Mouse (Mus musculus): ENCODE data around the gene Tecpr2.

Tecpr2 gene

GRCm38 (mm10) chr12:110977896-110978606 is 89.0 kb downstream of the Tecpr2 start:
- no peak for DNase-seq (ENCODE audit: low read depth, low spot score)

- DNase-seq (ENCODE audit: low read depth, low spot score), result peak; percentile 95
Observed at GRCm38 (mm10) chr12:110978607-110979406, 89.7 kb downstream of the Tecpr2 start, which contains the start of gene Ankrd9. Ankrd9 (minus strand) TSS chr12:110979040.

- no peak for DNase-seq (ENCODE audit: low read depth, low spot score)
Observed at GRCm38 (mm10) chr12:110979808-110980207, 90.7 kb downstream of the Tecpr2 start.

GRCm38 (mm10) chr12:110981736-110982135 is 92.7 kb downstream of the Tecpr2 start:
- no peak for DNase-seq (ENCODE audit: low read depth, low spot score)

DNA sequence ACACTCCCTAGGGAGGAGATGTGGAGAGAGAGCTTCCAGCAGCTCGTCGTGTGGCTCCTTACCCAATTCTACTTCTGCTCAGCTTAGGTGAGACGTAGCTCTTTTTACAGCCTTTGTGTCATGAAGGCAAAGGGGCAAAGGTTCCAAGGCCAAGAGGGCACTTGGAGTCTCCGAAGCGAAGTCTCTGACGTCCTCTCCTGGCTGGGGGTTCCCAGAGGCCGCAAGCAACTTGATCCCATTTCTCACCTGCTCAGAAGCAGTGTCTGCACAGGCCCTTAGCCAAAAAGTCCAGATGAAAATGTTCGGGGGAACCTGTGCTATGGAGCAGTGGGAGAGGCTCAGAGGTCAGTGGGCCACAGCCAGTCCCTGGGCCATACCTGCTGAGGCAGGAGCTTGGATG is 94.0 kb downstream of the Tecpr2 start:
- no peak for DNase-seq (ENCODE audit: low read depth, low spot score)

DNA sequence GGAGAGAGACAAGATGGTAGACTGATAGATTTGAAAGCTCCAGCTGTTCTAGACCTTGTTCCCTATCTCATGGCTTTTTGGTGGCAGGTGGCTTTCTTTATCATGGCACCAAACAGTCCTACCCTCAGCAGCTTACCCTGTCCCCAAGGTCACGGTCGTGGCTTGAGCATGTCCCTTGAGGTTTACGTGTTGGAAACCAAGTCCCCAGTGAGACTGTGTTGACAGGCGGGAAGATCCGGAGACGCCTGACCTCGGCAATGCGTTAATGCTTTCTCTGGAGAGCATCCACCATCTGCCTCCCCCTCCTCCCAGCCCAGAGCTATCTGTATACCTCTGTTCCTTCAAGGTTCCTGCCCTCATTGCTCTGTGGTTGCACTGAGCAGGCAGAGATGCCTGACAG is 94.7 kb downstream of the Tecpr2 start:
- DNase-seq (ENCODE audit: low read depth, low spot score), result no peak

DNA sequence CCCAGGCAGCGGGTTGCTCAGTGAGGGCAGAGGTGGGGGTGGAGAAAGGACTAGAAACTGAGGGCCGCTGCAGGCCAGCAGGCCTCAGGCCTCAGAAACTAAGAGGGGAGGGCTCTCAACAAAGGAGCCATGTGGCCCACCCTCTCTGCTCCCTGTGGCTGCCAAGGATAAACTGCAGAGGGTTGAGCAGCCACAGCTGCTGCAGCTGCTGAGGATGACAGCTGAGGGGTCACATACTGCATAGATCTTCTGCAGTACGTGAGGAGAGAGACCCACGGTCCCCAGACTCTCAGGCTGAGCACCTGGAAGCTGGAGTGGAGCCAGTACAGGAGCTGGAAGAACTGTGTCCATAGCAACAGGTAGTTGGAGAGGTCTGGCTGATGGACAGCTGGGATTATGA is 95.5 kb downstream of the Tecpr2 start:
- DNase-seq (ENCODE audit: low read depth, low spot score), result peak; percentile 25

DNA sequence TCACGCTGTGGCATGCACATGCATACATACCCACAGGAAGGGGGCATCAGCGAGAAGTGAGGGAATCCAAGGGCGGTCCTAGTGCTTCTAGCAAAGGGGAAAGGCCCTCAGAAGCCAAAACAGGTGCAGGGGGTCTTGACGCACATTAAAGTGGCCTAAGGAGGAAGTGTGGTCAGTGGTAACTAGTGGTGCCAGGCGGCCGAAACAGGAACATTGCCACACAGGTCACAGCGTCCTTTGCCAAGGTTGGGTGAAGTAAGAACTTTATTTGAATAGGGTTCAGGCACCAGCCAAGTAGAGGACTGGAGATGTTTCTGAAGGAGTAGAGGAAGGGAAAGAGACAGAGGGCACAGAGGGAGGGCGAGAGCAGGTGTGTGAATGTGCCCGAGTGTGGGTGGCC is 96.1 kb downstream of the Tecpr2 start:
- DNase-seq (ENCODE audit: low read depth, low spot score), result no peak

DNA sequence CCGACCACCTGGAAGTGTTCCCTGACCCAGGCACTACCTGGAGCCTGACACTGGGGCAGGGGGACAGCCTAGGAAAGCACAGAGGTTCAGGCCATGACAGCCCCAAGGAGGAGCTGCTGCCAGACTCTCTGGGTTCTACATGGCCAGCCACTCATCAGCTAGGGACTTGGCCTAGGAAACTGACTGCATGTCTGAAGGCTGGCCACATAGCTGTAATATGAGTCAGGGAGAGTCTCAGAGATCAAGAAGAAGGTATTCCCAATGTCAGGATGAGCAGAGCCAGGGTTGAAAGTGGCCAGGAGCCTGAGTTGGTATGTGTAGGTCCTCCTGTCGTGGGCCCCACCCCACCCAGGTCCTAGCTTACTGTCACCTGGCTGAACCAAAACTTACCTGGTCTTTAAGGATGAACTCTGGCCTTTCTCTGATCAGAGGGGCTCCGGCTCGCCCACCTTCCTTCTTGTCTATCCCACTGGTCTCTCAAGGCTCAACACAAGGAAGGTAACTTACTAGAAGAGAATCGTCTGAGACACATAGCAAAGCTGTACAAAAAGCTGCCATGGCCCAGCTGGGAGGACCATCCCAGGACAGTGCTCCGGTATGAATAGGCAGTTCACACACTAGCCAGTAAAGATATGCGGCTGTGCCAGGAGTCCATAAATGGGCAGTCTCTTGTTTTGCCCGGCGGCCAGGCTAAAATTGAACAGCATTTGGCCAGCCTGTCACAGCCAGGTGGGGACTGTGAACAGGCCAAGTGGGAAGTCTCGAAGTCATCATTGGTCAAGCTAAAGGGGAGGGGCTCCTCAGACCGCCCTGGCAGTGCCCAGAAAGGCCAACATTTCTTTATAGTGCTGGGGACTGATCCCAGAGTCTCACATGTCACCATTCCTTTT is 97.7 kb downstream of the Tecpr2 start:
- DNase-seq (ENCODE audit: low read depth, low spot score), result no peak

GRCm38 (mm10) chr12:110989409-110989808 is 100.3 kb downstream of the Tecpr2 start:
- no peak for DNase-seq (ENCODE audit: low read depth, low spot score)

DNA sequence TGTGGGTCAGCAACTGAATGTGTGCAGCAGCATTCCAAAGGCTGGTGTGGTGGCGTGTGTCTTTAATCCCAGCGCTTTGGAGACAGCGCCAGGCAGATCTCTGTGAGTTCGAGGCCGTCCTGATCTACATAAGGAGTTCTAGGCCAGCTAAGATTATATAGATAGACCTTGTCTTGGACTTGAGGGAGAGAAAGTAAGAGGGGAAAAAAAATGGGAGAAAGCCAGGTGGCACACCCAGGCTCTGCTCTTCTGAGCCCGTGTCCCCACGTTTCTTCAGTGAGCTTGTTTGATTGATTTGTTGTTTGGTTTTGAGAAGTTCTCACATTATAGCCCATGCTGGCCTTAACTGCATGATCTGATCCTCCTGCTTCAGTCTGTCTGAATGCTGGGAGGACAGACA is 101.4 kb downstream of the Tecpr2 start:
- DNase-seq (ENCODE audit: low read depth, low spot score), result no peak

GRCm38 (mm10) chr12:110991361-110992127 is 102.5 kb downstream of the Tecpr2 start:
- DNase-seq (ENCODE audit: low read depth, low spot score), result peak; percentile 90

- DNase-seq (ENCODE audit: low read depth, low spot score), result peak; percentile 89
Observed at GRCm38 (mm10) chr12:110992128-110992553, 103.1 kb downstream of the Tecpr2 start.

GRCm38 (mm10) chr12:110992771-110993170 is 103.7 kb downstream of the Tecpr2 start:
- DNase-seq (ENCODE audit: low read depth, low spot score), result no peak

DNA sequence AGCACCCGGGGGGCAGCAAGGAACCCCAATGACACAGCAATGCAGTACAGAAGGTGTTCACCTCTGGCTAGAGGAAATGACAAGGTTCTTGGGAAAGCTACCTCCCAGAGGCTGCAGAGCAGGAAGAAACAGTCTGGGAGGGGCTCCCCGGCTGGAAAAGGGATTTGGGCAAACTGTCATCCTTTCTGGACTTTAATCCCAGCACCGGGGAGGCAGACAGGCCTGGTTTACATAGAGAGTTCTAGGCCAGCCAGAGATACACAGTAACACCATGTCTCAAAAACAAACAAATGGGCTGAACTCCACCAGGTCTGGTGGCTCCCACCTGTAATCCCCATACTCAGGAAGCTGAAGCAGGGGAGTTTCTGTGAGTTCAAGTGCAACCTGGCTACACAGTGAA is 104.2 kb downstream of the Tecpr2 start:
- DNase-seq (ENCODE audit: low read depth, low spot score), result no peak

GRCm38 (mm10) chr12:110994666-110995065 is 105.6 kb downstream of the Tecpr2 start:
- no peak for DNase-seq (ENCODE audit: low read depth, low spot score)

DNA sequence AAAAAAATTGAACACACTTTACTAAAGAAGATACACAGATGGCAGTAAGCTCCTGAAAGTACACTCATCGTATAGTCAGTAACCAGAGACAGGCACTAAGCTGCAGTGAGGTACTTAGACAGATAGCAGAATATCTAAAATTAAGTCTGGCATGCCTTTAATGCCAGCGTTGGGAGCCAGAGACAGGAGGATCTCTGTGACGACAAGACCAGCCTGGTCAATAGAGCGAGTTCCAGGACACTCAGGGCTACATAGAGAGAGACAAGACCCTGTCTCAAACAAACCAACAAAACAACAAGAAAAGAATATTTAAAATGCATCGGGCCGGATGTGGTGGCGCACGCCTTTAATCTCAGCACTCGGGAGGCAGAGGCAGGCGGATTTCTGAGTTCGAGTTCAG is 109.0 kb downstream of the Tecpr2 start:
- no peak for DNase-seq (ENCODE audit: low read depth, low spot score)

DNA sequence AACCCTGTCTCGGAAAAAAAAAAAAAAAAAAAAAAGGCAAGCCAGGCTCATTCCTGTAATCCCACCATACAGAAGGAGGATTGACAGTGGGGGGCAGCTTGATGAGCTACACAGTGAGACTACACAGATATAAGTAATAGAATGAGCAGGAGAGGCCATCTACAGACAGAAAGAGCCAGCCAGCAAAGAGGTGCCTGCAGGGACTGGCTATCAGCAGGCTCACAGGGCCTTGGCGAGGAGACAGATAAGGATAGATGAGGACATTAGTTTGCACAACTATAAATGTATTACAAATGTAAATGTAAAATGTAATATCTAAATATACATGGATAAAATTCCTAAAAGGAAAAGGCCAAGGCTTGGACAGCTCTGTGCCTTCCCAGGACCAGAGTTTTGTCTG is 110.8 kb downstream of the Tecpr2 start:
- DNase-seq (ENCODE audit: low read depth, low spot score), result no peak

DNA sequence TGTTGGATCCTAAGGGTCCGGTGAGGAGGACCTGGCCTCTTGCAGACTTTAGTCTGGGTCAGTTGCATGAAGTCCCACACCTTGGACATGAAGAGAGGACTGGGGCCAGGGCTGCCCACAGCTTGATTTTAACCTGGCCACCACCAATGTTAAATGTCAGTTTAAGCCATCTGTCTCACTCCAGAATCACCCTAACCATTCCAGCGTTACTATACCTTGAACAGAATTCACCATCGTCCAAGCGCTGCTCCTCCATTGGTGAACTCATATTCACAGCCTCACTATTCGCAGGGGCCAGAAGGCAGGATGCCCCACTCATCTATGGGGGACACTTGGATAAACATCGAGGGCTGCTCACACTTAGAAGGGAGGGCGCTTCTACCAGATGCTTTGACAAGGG is 111.9 kb downstream of the Tecpr2 start:
- no peak for DNase-seq (ENCODE audit: low read depth, low spot score)

- DNase-seq (ENCODE audit: low read depth, low spot score), result no peak
Observed at GRCm38 (mm10) chr12:111004142-111004541, 115.1 kb downstream of the Tecpr2 start.

DNA sequence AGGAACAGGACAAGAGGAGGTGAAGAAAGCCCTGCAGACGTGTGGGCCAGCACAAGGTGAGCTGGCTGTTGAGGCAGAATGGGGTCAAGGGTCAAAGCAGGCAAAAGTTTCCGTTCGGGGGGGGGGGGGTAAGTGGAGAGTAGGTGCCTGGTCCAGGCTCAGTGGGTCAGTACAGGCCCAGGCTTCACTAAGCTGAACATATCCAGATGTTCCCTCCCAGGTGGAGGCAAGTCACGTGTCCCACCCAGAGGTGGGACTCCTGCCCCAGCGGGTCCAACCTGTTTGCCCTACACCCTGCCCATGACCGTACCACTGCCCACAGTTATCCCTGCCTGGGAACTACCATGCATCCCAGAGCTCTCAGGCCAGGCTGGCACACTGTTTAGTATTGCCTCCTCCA is 116.7 kb downstream of the Tecpr2 start:
- DNase-seq (ENCODE audit: low read depth, low spot score), result no peak
